Mouse (Mus musculus): ENCODE measurements at regions not wholly inside any gene's neighbourhood (a gene's known extent, or its start where the extent isn't known, plus 50 kb on each side); places are given as distances from the start of the nearest gene placed in this dataset.

- TF ChIP-seq CTCF (IDR thresholded peaks at IDR 0.05; ENCODE audit: borderline replicate concordance, extremely low read depth, insufficient read depth, insufficient read length), result no peak
- TF ChIP-seq POLR2A (IDR thresholded peaks at IDR 0.05; ENCODE audit: borderline replicate concordance, extremely low read depth, insufficient read depth, insufficient read length, poor library complexity, severe bottlenecking), result no peak
Measured at GRCm38 (mm10) chr14:97596694-97597093, 572.9 kb downstream of the Dach1 start.
